Mouse (Mus musculus): ENCODE data around the gene Btbd11. TPM values are rescaled to one million over a fixed set of nuclear protein-coding genes. Genes with fewer than 3 reads are reported as not detected.

Gene Btbd11
- polyA plus RNA-seq, 1 experiment from 2014 or later = 8.3 TPM

GRCm38 (mm10) chr10:85555193-85555592 lies 168.6 kb downstream of the Btbd11 start:
- H3K4me1 ChIP-seq (replicated peaks; ENCODE audit: control insufficient read depth, insufficient read depth, low read length) = no peaks in the 10 kb centered on the region
- no peak for DNase-seq (ENCODE audit: low spot score)
- H3K36me3 ChIP-seq (ENCODE audit: control insufficient read depth, insufficient read depth, low read length) = no peaks in the 10 kb centered on the region
- no peak overlapping the region for H3K27ac ChIP-seq (ENCODE audit: low read depth, low read length)
- H3K4me3 ChIP-seq (ENCODE audit: low read depth, low read length) = no peak overlapping the region
- no peak overlapping the region for H3K4me2 ChIP-seq (replicated peaks; ENCODE audit: low read depth, low read length)
- no peak for ATAC-seq (ENCODE audit: low FRiP score)
- H3K9ac ChIP-seq (ENCODE audit: low read depth, low read length) = no peak overlapping the region
- whole genome bisulfite sequencing = 66% methylated on average over 8 of the region's 8 CpGs
- H3K27me3 ChIP-seq (ENCODE audit: control insufficient read depth, insufficient read depth, low read length) = no peaks in the 10 kb centered on the region
- H3K9me3 ChIP-seq (ENCODE audit: control insufficient read depth, low read length) = no peaks in the 10 kb centered on the region

GRCm38 (mm10) chr10:85561418-85561817 lies 174.8 kb downstream of the Btbd11 start:
- Histone ChIP-seq H3K4me3 (ENCODE audit: low read depth, low read length) (no peak overlapping the region), H3K9me3 (ENCODE audit: control insufficient read depth, low read length) (no peaks in the 10 kb centered on the region), H3K4me1 (replicated peaks; ENCODE audit: control insufficient read depth, insufficient read depth, low read length) (no peaks in the 10 kb centered on the region), H3K4me2 (replicated peaks; ENCODE audit: low read depth, low read length) (no peak overlapping the region), H3K9ac (ENCODE audit: low read depth, low read length) (no peak overlapping the region), H3K27ac (ENCODE audit: low read depth, low read length) (no peak overlapping the region), H3K36me3 (ENCODE audit: control insufficient read depth, insufficient read depth, low read length) (no peaks in the 10 kb centered on the region), H3K27me3 (ENCODE audit: control insufficient read depth, insufficient read depth, low read length) (no peaks in the 10 kb centered on the region)
- ATAC-seq (ENCODE audit: low FRiP score) (no peak), DNase-seq (ENCODE audit: low spot score) (no peak)
- WGBS = 90% methylated on average over 14 of the region's 14 CpGs

- Histone ChIP-seq H3K9me3 (ENCODE audit: control insufficient read depth, low read length) (no peaks in the 10 kb centered on the region), H3K4me2 (replicated peaks; ENCODE audit: low read depth, low read length) (no peak overlapping the region), H3K9ac (ENCODE audit: low read depth, low read length) (no peak overlapping the region), H3K36me3 (ENCODE audit: control insufficient read depth, insufficient read depth, low read length) (no peaks in the 10 kb centered on the region), H3K27me3 (ENCODE audit: control insufficient read depth, insufficient read depth, low read length) (no peaks in the 10 kb centered on the region), H3K4me1 (replicated peaks; ENCODE audit: control insufficient read depth, insufficient read depth, low read length) (no peaks in the 10 kb centered on the region), H3K27ac (ENCODE audit: low read depth, low read length) (no peak overlapping the region), H3K4me3 (ENCODE audit: low read depth, low read length) (no peak overlapping the region)
- 92% methylated on average over 5 of the region's 5 CpGs for WGBS
- ATAC-seq (ENCODE audit: low FRiP score) = no peak
- no peak for DNase-seq (ENCODE audit: low spot score)
Observed at GRCm38 (mm10) chr10:85571456-85571855, 184.8 kb downstream of the Btbd11 start.

GRCm38 (mm10) chr10:85572571-85572970 lies 186.0 kb downstream of the Btbd11 start:
- H3K9me3 ChIP-seq (ENCODE audit: control insufficient read depth, low read length) = no peaks in the 10 kb centered on the region
- DNase-seq (ENCODE audit: low spot score) = no peak
- H3K4me1 ChIP-seq (replicated peaks; ENCODE audit: control insufficient read depth, insufficient read depth, low read length) = no peaks in the 10 kb centered on the region
- no peaks in the 10 kb centered on the region for H3K27me3 ChIP-seq (ENCODE audit: control insufficient read depth, insufficient read depth, low read length)
- 90% methylated on average over 7 of the region's 7 CpGs for WGBS
- H3K4me2 ChIP-seq (replicated peaks; ENCODE audit: low read depth, low read length) = no peak overlapping the region
- H3K4me3 ChIP-seq (ENCODE audit: low read depth, low read length) = no peak overlapping the region
- H3K9ac ChIP-seq (ENCODE audit: low read depth, low read length) = no peak overlapping the region
- no peak overlapping the region for H3K27ac ChIP-seq (ENCODE audit: low read depth, low read length)
- H3K36me3 ChIP-seq (ENCODE audit: control insufficient read depth, insufficient read depth, low read length) = no peaks in the 10 kb centered on the region
- ATAC-seq (ENCODE audit: low FRiP score) = no peak

- WGBS = 94% methylated on average over 6 of the region's 6 CpGs
- Histone ChIP-seq H3K4me2 (replicated peaks; ENCODE audit: low read depth, low read length) (no peak overlapping the region), H3K4me3 (ENCODE audit: low read depth, low read length) (no peak overlapping the region), H3K4me1 (replicated peaks; ENCODE audit: control insufficient read depth, insufficient read depth, low read length) (no peaks in the 10 kb centered on the region), H3K9me3 (ENCODE audit: control insufficient read depth, low read length) (no peaks in the 10 kb centered on the region), H3K9ac (ENCODE audit: low read depth, low read length) (no peak overlapping the region), H3K36me3 (ENCODE audit: control insufficient read depth, insufficient read depth, low read length) (no peaks in the 10 kb centered on the region), H3K27ac (ENCODE audit: low read depth, low read length) (no peak overlapping the region), H3K27me3 (ENCODE audit: control insufficient read depth, insufficient read depth, low read length) (no peaks in the 10 kb centered on the region)
- DNase-seq (ENCODE audit: low spot score) = no peak
- no peak for ATAC-seq (ENCODE audit: low FRiP score)
Observed at GRCm38 (mm10) chr10:85577891-85578420, 191.3 kb downstream of the Btbd11 start.

- Histone ChIP-seq H3K36me3 (ENCODE audit: control insufficient read depth, insufficient read depth, low read length) (no peaks in the 10 kb centered on the region), H3K9ac (ENCODE audit: low read depth, low read length) (no peak overlapping the region), H3K27me3 (ENCODE audit: control insufficient read depth, insufficient read depth, low read length) (no peaks in the 10 kb centered on the region), H3K9me3 (ENCODE audit: control insufficient read depth, low read length) (no peaks in the 10 kb centered on the region), H3K4me3 (ENCODE audit: low read depth, low read length) (no peak overlapping the region), H3K27ac (ENCODE audit: low read depth, low read length) (no peak overlapping the region), H3K4me1 (replicated peaks; ENCODE audit: control insufficient read depth, insufficient read depth, low read length) (no peaks in the 10 kb centered on the region), H3K4me2 (replicated peaks; ENCODE audit: low read depth, low read length) (no peak overlapping the region)
- ATAC-seq (ENCODE audit: low FRiP score) (no peak), DNase-seq (ENCODE audit: low spot score) (no peak)
- 78% methylated on average over 13 of the region's 13 CpGs for WGBS
Observed at GRCm38 (mm10) chr10:85578571-85579465, 192.2 kb downstream of the Btbd11 start.

GRCm38 (mm10) chr10:85587758-85588157 lies 201.1 kb downstream of the Btbd11 start:
- H3K4me1 ChIP-seq (replicated peaks; ENCODE audit: control insufficient read depth, insufficient read depth, low read length) = no peaks in the 10 kb centered on the region
- H3K9me3 ChIP-seq (ENCODE audit: control insufficient read depth, low read length) = no peaks in the 10 kb centered on the region
- no peak overlapping the region for H3K4me3 ChIP-seq (ENCODE audit: low read depth, low read length)
- no peak overlapping the region for H3K9ac ChIP-seq (ENCODE audit: low read depth, low read length)
- ATAC-seq (ENCODE audit: low FRiP score) (no peak), DNase-seq (ENCODE audit: low spot score) (no peak)
- no peak overlapping the region for H3K27ac ChIP-seq (ENCODE audit: low read depth, low read length)
- no peak overlapping the region for H3K4me2 ChIP-seq (replicated peaks; ENCODE audit: low read depth, low read length)
- no peaks in the 10 kb centered on the region for H3K36me3 ChIP-seq (ENCODE audit: control insufficient read depth, insufficient read depth, low read length)
- WGBS = 88% methylated on average over 3 of the region's 3 CpGs
- H3K27me3 ChIP-seq (ENCODE audit: control insufficient read depth, insufficient read depth, low read length) = no peaks in the 10 kb centered on the region

GRCm38 (mm10) chr10:85590043-85590442 lies 203.4 kb downstream of the Btbd11 start:
- 94% methylated on average over 2 of the region's 2 CpGs for WGBS
- ATAC-seq (ENCODE audit: low FRiP score) (no peak), DNase-seq (ENCODE audit: low spot score) (no peak)
- Histone ChIP-seq H3K36me3 (ENCODE audit: control insufficient read depth, insufficient read depth, low read length) (no peaks in the 10 kb centered on the region), H3K9ac (ENCODE audit: low read depth, low read length) (no peak overlapping the region), H3K27me3 (ENCODE audit: control insufficient read depth, insufficient read depth, low read length) (no peaks in the 10 kb centered on the region), H3K27ac (ENCODE audit: low read depth, low read length) (no peak overlapping the region), H3K4me3 (ENCODE audit: low read depth, low read length) (no peak overlapping the region), H3K9me3 (ENCODE audit: control insufficient read depth, low read length) (no peaks in the 10 kb centered on the region), H3K4me2 (replicated peaks; ENCODE audit: low read depth, low read length) (no peak overlapping the region), H3K4me1 (replicated peaks; ENCODE audit: control insufficient read depth, insufficient read depth, low read length) (no peaks in the 10 kb centered on the region)

GRCm38 (mm10) chr10:85591296-85591695 lies 204.7 kb downstream of the Btbd11 start:
- no peak overlapping the region for H3K9ac ChIP-seq (ENCODE audit: low read depth, low read length)
- WGBS = 87% methylated on average over 2 of the region's 2 CpGs
- no peak overlapping the region for H3K27ac ChIP-seq (ENCODE audit: low read depth, low read length)
- H3K4me1 ChIP-seq (replicated peaks; ENCODE audit: control insufficient read depth, insufficient read depth, low read length) = no peaks in the 10 kb centered on the region
- no peaks in the 10 kb centered on the region for H3K9me3 ChIP-seq (ENCODE audit: control insufficient read depth, low read length)
- no peaks in the 10 kb centered on the region for H3K27me3 ChIP-seq (ENCODE audit: control insufficient read depth, insufficient read depth, low read length)
- no peak overlapping the region for H3K4me2 ChIP-seq (replicated peaks; ENCODE audit: low read depth, low read length)
- no peak for ATAC-seq (ENCODE audit: low FRiP score)
- H3K4me3 ChIP-seq (ENCODE audit: low read depth, low read length) = no peak overlapping the region
- H3K36me3 ChIP-seq (ENCODE audit: control insufficient read depth, insufficient read depth, low read length) = no peaks in the 10 kb centered on the region
- DNase-seq (ENCODE audit: low spot score) = no peak

Data from hindbrain, embryonic 11.5 days (tissue).